Mouse (Mus musculus) intestine, embryonic 14.5 days (tissue): ENCODE data around the gene Abcc8. TPM values are rescaled to one million over a fixed set of nuclear protein-coding genes. Genes with fewer than 3 reads are reported as not detected.

Experiments
- ATAC-seq: fragments of 200-750 bp; cut with Nextera tagmentation; replicated peaks from 2 replicates; pipeline ENCODE4 v1.8.0; 2017; ENCODE audit warnings: low read depth, moderate number of reproducible peaks, moderate TSS enrichment, moderate library complexity; ENCODE audit not compliant: low FRiP score, low TSS enrichment
- DNase-seq: peaks from one replicate; pipeline ENCODE4 v3.0.0-alpha.2; 2018; ENCODE audit warnings: low spot score
- H3K27ac ChIP-seq: fragments of 300-500 bp; sonication (generic); 2 replicates; pipeline ENCODE4 v1.5.1; 2014; ENCODE audit warnings: low read depth, mild to moderate bottlenecking, control low read depth
- H3K27me3 ChIP-seq: fragments of 300-500 bp; sonication (generic); replicated peaks from 2 replicates; pipeline ENCODE4 v1.6.1; 2014; ENCODE audit warnings: low read length, control low read depth; ENCODE audit not compliant: control insufficient read depth, insufficient read depth
- H3K36me3 ChIP-seq: fragments of 300-500 bp; sonication (generic); 2 replicates; pipeline ENCODE4 v1.6.1; 2014; ENCODE audit warnings: low read length, control low read depth; ENCODE audit not compliant: control insufficient read depth, insufficient read depth
- H3K4me1 ChIP-seq: fragments of 300-500 bp; sonication (generic); replicated peaks from 2 replicates; pipeline ENCODE4 v1.6.1; 2014; ENCODE audit warnings: low read length, control low read depth, mixed read lengths; ENCODE audit not compliant: control insufficient read depth, insufficient read depth
- H3K4me2 ChIP-seq: fragments of 300-500 bp; sonication (generic); 2 replicates; pipeline ENCODE4 v1.6.1; 2014; ENCODE audit warnings: low read length
- H3K4me3 ChIP-seq: fragments of 300-500 bp; sonication (generic); 2 replicates; pipeline ENCODE4 v1.5.1; 2014; ENCODE audit warnings: low read depth, low read length, control low read depth, mixed read lengths
- H3K9ac ChIP-seq: fragments of 300-500 bp; sonication (generic); 2 replicates; pipeline ENCODE4 v1.6.1; 2014; ENCODE audit warnings: mild to moderate bottlenecking, low read length
- H3K9me3 ChIP-seq: fragments of 300-500 bp; sonication (generic); 2 replicates; pipeline ENCODE4 v1.6.1; 2016; ENCODE audit warnings: low read length, control low read depth; ENCODE audit not compliant: control insufficient read depth
- WGBS: fragments of 180-500 bp; shearing (Covaris S2); extraction: QIAGEN DNeasy Blood & Tissue Kit; methylation state at CpG from one replicate; pipeline ENCODE4 v1.1.7; 2014; 5-methylcytosine and 5-hydroxymethylcytosine counted together
- polyA plus RNA-seq: library from polyadenylated mRNA; unstranded; fragments of >200 nt; fragmentation: Nextera tagmentation; extraction: Ambion mirVana; gene quantifications from 2 replicates; pipeline ENCODE4 v1.2.1, GENCODE M21; 2014

Gene Abcc8
- polyA plus RNA-seq, 1 experiment from 2014 or later: 7.6 TPM

- Histone ChIP-seq H3K9me3 (no peaks in the 10 kb centered on the region), H3K27me3 (no peaks in the 10 kb centered on the region), H3K36me3 (peaks cover 95% of the 10 kb centered on the region), H3K9ac (no peak overlapping the region), H3K4me2 (no peak overlapping the region), H3K27ac (no peak overlapping the region), H3K4me1 (no peaks in the 10 kb centered on the region), H3K4me3 (no peak overlapping the region)
- 87% methylated on average over 12 of the region's 12 CpGs for WGBS
- ATAC-seq (no peak), DNase-seq (no peak)
These were observed 102.2 kb downstream of the Abcc8 start for GRCm38 (mm10) chr7:46077675-46078074.

- Histone ChIP-seq H3K9me3 (no peaks in the 10 kb centered on the region), H3K27me3 (no peaks in the 10 kb centered on the region), H3K36me3 (peaks cover 96% of the 10 kb centered on the region), H3K4me3 (no peak overlapping the region), H3K27ac (no peak overlapping the region), H3K4me2 (no peak overlapping the region), H3K4me1 (no peaks in the 10 kb centered on the region), H3K9ac (no peak overlapping the region)
- ATAC-seq (no peak), DNase-seq (no peak)
- WGBS: 85% methylated on average over 7 of the region's 7 CpGs
These were observed 103.0 kb downstream of the Abcc8 start for GRCm38 (mm10) chr7:46076844-46077243.

- WGBS: 94% methylated on average over 8 of the region's 8 CpGs
- Histone ChIP-seq H3K9ac (no peak overlapping the region), H3K27me3 (no peaks in the 10 kb centered on the region), H3K4me3 (no peak overlapping the region), H3K27ac (no peak overlapping the region), H3K9me3 (no peaks in the 10 kb centered on the region), H3K4me2 (no peak overlapping the region), H3K36me3 (peaks cover 91% of the 10 kb centered on the region), H3K4me1 (no peaks in the 10 kb centered on the region)
- DNase-seq (no peak), ATAC-seq (no peak)
These were observed 111.0 kb downstream of the Abcc8 start for GRCm38 (mm10) chr7:46068831-46069230.

- ATAC-seq (no peak), DNase-seq (no peak)
- no peak overlapping the region for H3K9ac ChIP-seq
- WGBS: 96% methylated on average over 6 of the region's 6 CpGs
- H3K27ac ChIP-seq: no peak overlapping the region
- no peaks in the 10 kb centered on the region for H3K9me3 ChIP-seq
- peaks cover 90% of the 10 kb centered on the region for H3K36me3 ChIP-seq
- no peaks in the 10 kb centered on the region for H3K27me3 ChIP-seq
- no peaks in the 10 kb centered on the region for H3K4me1 ChIP-seq
- H3K4me3 ChIP-seq: no peak overlapping the region
- no peak overlapping the region for H3K4me2 ChIP-seq
These were observed 116.5 kb downstream of the Abcc8 start for GRCm38 (mm10) chr7:46063296-46063695.

- no peak overlapping the region for H3K9ac ChIP-seq
- H3K36me3 ChIP-seq: peaks cover 87% of the 10 kb centered on the region
- no peak overlapping the region for H3K4me2 ChIP-seq
- no peaks in the 10 kb centered on the region for H3K4me1 ChIP-seq
- no peaks in the 10 kb centered on the region for H3K27me3 ChIP-seq
- H3K4me3 ChIP-seq: no peak overlapping the region
- no peak for DNase-seq
- WGBS: 94% methylated on average over 16 of the region's 16 CpGs
- H3K27ac ChIP-seq: no peak overlapping the region
- no peaks in the 10 kb centered on the region for H3K9me3 ChIP-seq
- ATAC-seq: no peak
These were observed 118.2 kb downstream of the Abcc8 start for GRCm38 (mm10) chr7:46061614-46062013.

GRCm38 (mm10) chr7:46060688-46061087, 119.1 kb downstream of the Abcc8 start:
- Histone ChIP-seq H3K9me3 (no peaks in the 10 kb centered on the region), H3K27me3 (no peaks in the 10 kb centered on the region), H3K9ac (no peak overlapping the region), H3K4me1 (no peaks in the 10 kb centered on the region), H3K4me3 (no peak overlapping the region), H3K36me3 (peaks cover 87% of the 10 kb centered on the region), H3K27ac (no peak overlapping the region), H3K4me2 (no peak overlapping the region)
- ATAC-seq (no peak), DNase-seq (no peak)
- WGBS: 94% methylated on average over 8 of the region's 8 CpGs

- Histone ChIP-seq H3K9ac (no peak overlapping the region), H3K4me3 (no peak overlapping the region), H3K36me3 (peaks cover 96% of the 10 kb centered on the region), H3K4me1 (no peaks in the 10 kb centered on the region), H3K27me3 (no peaks in the 10 kb centered on the region), H3K9me3 (no peaks in the 10 kb centered on the region), H3K27ac (no peak overlapping the region), H3K4me2 (no peak overlapping the region)
- DNase-seq: no peak
- WGBS: 92% methylated on average over 11 of the region's 11 CpGs
- ATAC-seq: no peak
These were observed 121.0 kb downstream of the Abcc8 start for GRCm38 (mm10) chr7:46058882-46059281.

Other genes with a start within 250 kb of the Abcc8 start
- 1.5 and 2.4 TPM in 2 replicates for gene Abcc6, start 149.7 kb downstream of the Abcc8 start, polyA plus RNA-seq
- 39.3 and 48.2 TPM in 2 replicates for gene Nomo1, start 146.3 kb downstream of the Abcc8 start, polyA plus RNA-seq
- gene Kcnj11, start 79.3 kb downstream of the Abcc8 start, polyA plus RNA-seq: 0.27 and 0.61 TPM in 2 replicates
- 36.6 and 36.8 TPM in 2 replicates for gene Ush1c, start 58.5 kb upstream of the Abcc8 start, polyA plus RNA-seq
- 0.12 TPM in 1 of 2 replicates, not detected in the other for gene Otog, start 61.0 kb upstream of the Abcc8 start, polyA plus RNA-seq
- gene Myod1, start 196.4 kb upstream of the Abcc8 start, polyA plus RNA-seq: not detected in 2 replicates
- 0.35 and 0.98 TPM in 2 replicates for gene Kcnc1, start 216.5 kb upstream of the Abcc8 start, polyA plus RNA-seq